Mouse (Mus musculus): ENCODE results near the gene Gm5771.
"Not testable (repeated sequence)": the region's sequence is repeated elsewhere in the genome, so short reads cannot be mapped to it uniquely, and the experiment has no call there.

Gm5771 gene

GRCm38 (mm10) chr6:41392056-41392455 lies at the start of gene Gm5771:
Gene Gm5771, plus strand, starts transcription at chr6:41392356.
- not testable (repeated sequence) for DNase-seq

GRCm38 (mm10) chr6:41353932-41354331 lies 38.2 kb upstream of the Gm5771 start, which contains the start of gene Try10:
Gene Try10, plus strand, starts transcription at chr6:41354105.
- no peak for DNase-seq

- DNase-seq = not testable (repeated sequence)
Measured at GRCm38 (mm10) chr6:41373772-41374171, 18.4 kb upstream of the Gm5771 start.

- not testable (repeated sequence) for DNase-seq
Measured at GRCm38 (mm10) chr6:41377578-41377977, 14.6 kb upstream of the Gm5771 start, which contains the start of gene Prss3. Gene Prss3, minus strand, starts transcription at chr6:41377678.

DNA sequence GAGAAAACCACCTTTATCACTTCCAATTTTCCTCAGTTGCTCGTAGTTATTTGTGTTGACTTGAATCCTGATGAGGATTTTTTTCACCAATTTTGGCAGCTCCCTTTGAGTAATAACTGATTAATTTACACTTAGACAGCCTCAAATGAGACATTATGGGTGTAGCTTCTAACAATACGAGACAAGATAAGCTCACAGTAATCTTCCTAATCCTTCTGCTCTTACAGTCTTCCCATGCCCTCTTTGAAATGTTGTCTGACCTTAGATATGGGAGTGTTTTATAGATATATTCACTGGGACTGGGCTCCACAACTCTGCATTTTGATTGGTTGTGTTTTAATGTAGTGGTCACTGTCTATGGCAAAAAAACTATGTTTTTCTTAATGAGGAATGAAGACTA lies 5.4 kb upstream of the Gm5771 start:
- DNase-seq = no peak

GRCm38 (mm10) chr6:41391640-41392039 lies 516 bp upstream of the Gm5771 start:
- not testable (repeated sequence) for DNase-seq

DNA sequence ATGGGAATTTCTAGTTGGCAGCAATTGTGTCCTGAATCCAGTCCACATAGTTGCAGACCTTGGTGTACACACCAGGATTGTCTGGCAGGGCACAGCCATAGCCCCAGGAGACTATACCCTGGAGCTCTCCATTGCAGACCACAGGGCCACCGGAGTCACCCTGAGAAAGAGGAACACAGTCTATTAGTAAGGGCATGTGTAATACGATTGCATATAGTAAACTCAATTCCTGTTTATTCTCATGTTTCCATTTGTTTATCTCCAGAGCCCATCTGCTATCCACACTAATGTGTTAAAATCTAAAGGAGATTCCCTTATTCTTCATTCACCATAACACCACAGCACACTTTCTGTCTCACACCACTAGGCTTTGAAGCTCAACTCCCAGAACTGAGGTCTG lies 50.1 kb downstream of the Gm5771 start:
- not testable (repeated sequence) for DNase-seq

DNA sequence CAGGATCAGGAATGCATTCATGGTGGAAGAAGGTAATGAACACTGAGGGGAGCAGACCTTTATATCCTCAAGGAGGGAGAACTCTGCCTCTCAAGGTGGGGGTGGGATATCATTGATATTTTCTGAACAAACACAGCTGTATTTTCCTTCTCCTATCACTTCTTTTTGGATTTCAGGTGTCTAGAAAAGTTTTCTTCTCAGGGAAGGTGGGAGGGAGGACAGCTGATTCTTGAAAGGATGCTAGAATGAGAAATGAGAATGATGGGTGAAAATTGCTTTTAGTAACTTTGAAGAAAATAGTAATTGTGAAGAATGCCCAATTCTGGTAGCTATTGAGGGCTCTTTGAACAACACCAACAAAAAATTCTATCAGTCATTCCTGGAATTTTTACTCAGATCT lies 53.9 kb downstream of the Gm5771 start, which contains the start of gene Gm10334:
TSS of gene Gm10334 (minus strand) at position 101 of the 400 bp plus-strand sequence.
- not testable (repeated sequence) for DNase-seq
